Mouse (Mus musculus) myocyte (in vitro differentiated cells): ENCODE measurements around the gene Dffb. TPM values are rescaled to one million over a fixed set of nuclear protein-coding genes. Genes with fewer than 3 reads are reported as not detected.

Experiments
- H3K27me3 ChIP-seq: one replicate; pipeline ENCODE4 v1.6.1; 2011; ENCODE audit not compliant: control insufficient read depth, insufficient read depth, insufficient read length
- H3K36me3 ChIP-seq: one replicate; pipeline ENCODE4 v1.6.1; 2011; ENCODE audit not compliant: control insufficient read depth, insufficient read depth
- H3K4me2 ChIP-seq: one replicate; pipeline ENCODE4 v1.6.1; 2011; ENCODE audit warnings: low read depth, control low read depth
- H3K4me3 ChIP-seq: one replicate; pipeline ENCODE4 v1.5.1; 2011; ENCODE audit warnings: mild to moderate bottlenecking, control low read depth, moderate library complexity
- H3K79me2 ChIP-seq: one replicate; pipeline ENCODE4 v1.6.1; 2011; ENCODE audit not compliant: control insufficient read depth, insufficient read depth
- H3ac ChIP-seq: one replicate; pipeline ENCODE4 v1.6.1; 2011; ENCODE audit not compliant: control insufficient read depth, insufficient read length
- CEBPB ChIP-seq: IDR thresholded peaks from 2 replicates; pipeline ENCODE4 v1.6.1; 2011; ENCODE audit warnings: mild to moderate bottlenecking, moderate library complexity; ENCODE audit not compliant: poor library complexity, insufficient read depth, severe bottlenecking
- E2F4 ChIP-seq: IDR thresholded peaks from one replicate; pipeline ENCODE4 v1.6.1; 2011; ENCODE audit warnings: mild to moderate bottlenecking, control low read depth, moderate library complexity; ENCODE audit not compliant: insufficient read depth
- MAX ChIP-seq: IDR thresholded peaks from one replicate; pipeline ENCODE4 v1.6.1; 2011; ENCODE audit warnings: low read depth, mild to moderate bottlenecking, control low read depth
- MYOD1 ChIP-seq, 3 experiments: IDR thresholded peaks; one replicate each; pipeline ENCODE4 v1.6.1; 2011; ENCODE audit warnings: control low read depth in 2 of 3, low read depth in 2 of 3, mild to moderate bottlenecking in 2 of 3, moderate library complexity in 1 of 3; ENCODE audit not compliant: insufficient read length in 2 of 3, control insufficient read depth in 1 of 3
- MYOG ChIP-seq, 3 experiments: IDR thresholded peaks; one replicate each; pipeline ENCODE4 v1.6.1; 2011; ENCODE audit warnings: control low read depth in 2 of 3, low read depth in 2 of 3, mild to moderate bottlenecking in 2 of 3; ENCODE audit not compliant: insufficient read length in 2 of 3, control insufficient read depth in 1 of 3, insufficient read depth in 1 of 3
- POLR2A ChIP-seq: IDR thresholded peaks from one replicate; pipeline ENCODE4 v1.6.1; 2011; ENCODE audit warnings: low read depth, mild to moderate bottlenecking, control low read depth, moderate library complexity; ENCODE audit not compliant: insufficient read length
- POLR2AphosphoS2 ChIP-seq: IDR thresholded peaks from one replicate; pipeline ENCODE4 v1.6.1; 2011; ENCODE audit warnings: low read depth, control low read depth; ENCODE audit not compliant: insufficient read length
- REST ChIP-seq: IDR thresholded peaks from one replicate; pipeline ENCODE4 v1.6.1; 2011; ENCODE audit warnings: mild to moderate bottlenecking, control low read depth, moderate library complexity; ENCODE audit not compliant: insufficient read depth, insufficient read length
- SRF ChIP-seq: IDR thresholded peaks from one replicate; pipeline ENCODE4 v1.6.1; 2011; ENCODE audit warnings: low read depth; ENCODE audit not compliant: control insufficient read depth, insufficient read length
- TCF12 ChIP-seq: IDR thresholded peaks from one replicate; pipeline ENCODE4 v1.6.1; 2011; ENCODE audit warnings: mild to moderate bottlenecking, control low read depth; ENCODE audit not compliant: poor library complexity, insufficient read depth, severe bottlenecking
- TCF3 ChIP-seq: IDR thresholded peaks from one replicate; pipeline ENCODE4 v1.6.1; 2011; ENCODE audit warnings: low read depth, control low read depth; ENCODE audit not compliant: insufficient read length
- USF1 ChIP-seq: IDR thresholded peaks from one replicate; pipeline ENCODE4 v1.6.1; 2011; ENCODE audit warnings: low read depth, mild to moderate bottlenecking, control low read depth, moderate library complexity
- polyA plus RNA-seq: library from polyadenylated mRNA; unstranded; fragments of >200 nt; fragmentation: generic; extraction: Trizol; gene quantifications from one replicate; pipeline ENCODE4 v1.2.1, GENCODE M21; 2012; ENCODE audit warnings: missing spikeins

The Dffb gene
- polyA plus RNA-seq, 1 experiment = 2.5 TPM

DNA sequence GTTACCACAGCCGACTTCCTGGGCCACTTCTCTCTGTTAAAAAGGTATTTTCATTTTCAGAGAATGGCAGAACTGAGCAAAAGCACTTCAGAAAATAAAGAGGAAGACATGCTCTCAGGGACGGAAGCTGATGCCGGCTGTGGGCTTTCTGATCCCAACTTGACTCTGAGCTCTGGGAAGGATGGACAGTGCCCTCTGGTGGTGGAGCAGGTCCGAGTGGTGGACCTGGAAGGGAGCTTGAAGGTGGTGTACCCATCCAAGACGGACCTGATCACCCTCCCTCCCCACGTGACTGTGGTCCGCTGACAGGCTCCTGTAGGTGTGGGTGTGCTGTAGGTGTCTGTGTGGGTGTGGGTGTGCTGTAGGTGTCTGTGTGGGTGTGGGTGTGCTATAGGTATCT is 44.6 kb upstream of the Dffb start:
- no peak for TF ChIP-seq MYOD1 (IDR thresholded peaks at IDR 0.05; ENCODE audit: control insufficient read depth in 1 of 3, insufficient read length in 2 of 3, low read depth in 2 of 3)
- no peak for TF ChIP-seq POLR2A
- TF ChIP-seq POLR2AphosphoS2 = no peak
- no peak for TF ChIP-seq CEBPB
- TF ChIP-seq E2F4 = no peak
- no peak for TF ChIP-seq USF1
- TF ChIP-seq MYOG (IDR thresholded peaks at IDR 0.05; ENCODE audit: control insufficient read depth in 1 of 3, insufficient read depth in 1 of 3, insufficient read length in 2 of 3, low read depth in 2 of 3) = no peak
- TF ChIP-seq TCF3 = no peak
- TF ChIP-seq SRF = no peak
- no peak for TF ChIP-seq TCF12
- TF ChIP-seq REST = no peak
- no peak for TF ChIP-seq MAX
- Histone ChIP-seq H3K27me3 (no peaks in the 10 kb centered on the region), H3K4me3 (no peak overlapping the region), H3K79me2 (peaks cover 6% of the 10 kb centered on the region), H3K4me2 (no peak overlapping the region), H3K36me3 (peaks cover 14% of the 10 kb centered on the region), H3ac (no peak overlapping the region)

DNA sequence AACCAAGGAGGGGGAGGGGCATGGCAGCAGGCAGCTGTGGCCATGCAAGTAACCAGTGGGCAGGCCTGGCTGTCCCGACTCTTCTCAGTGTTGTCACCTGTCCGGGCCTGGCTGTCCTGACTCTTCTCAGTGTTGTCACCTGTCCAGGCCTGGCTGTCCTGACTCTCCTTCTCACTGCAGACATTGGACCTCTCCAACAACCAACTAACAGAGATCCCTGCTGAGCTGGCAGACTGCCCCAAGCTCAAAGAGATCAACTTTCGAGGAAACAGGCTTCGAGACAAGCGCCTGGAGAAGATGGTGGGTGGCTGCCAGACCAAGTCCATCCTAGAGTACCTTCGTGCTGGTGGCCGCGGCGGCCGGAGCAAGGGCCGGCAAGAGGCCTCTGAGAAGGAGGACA is 40.5 kb upstream of the Dffb start:
- no peak overlapping the region for H3ac ChIP-seq
- H3K79me2 ChIP-seq = peaks cover 32% of the 10 kb centered on the region
- no peak for TF ChIP-seq POLR2AphosphoS2
- no peak for TF ChIP-seq TCF12
- TF ChIP-seq MYOD1 (IDR thresholded peaks at IDR 0.05; ENCODE audit: control insufficient read depth in 1 of 3, insufficient read length in 2 of 3, low read depth in 2 of 3) = no peak
- no peak for TF ChIP-seq E2F4
- no peak for TF ChIP-seq MYOG (IDR thresholded peaks at IDR 0.05; ENCODE audit: control insufficient read depth in 1 of 3, insufficient read depth in 1 of 3, insufficient read length in 2 of 3, low read depth in 2 of 3)
- no peak for TF ChIP-seq MAX
- TF ChIP-seq REST = no peak
- TF ChIP-seq TCF3 = no peak
- TF ChIP-seq POLR2A = no peak
- TF ChIP-seq USF1 = no peak
- TF ChIP-seq SRF = no peak
- TF ChIP-seq CEBPB = no peak
- H3K4me2 ChIP-seq = no peak overlapping the region
- H3K36me3 ChIP-seq = peaks cover 14% of the 10 kb centered on the region
- no peak overlapping the region for H3K4me3 ChIP-seq
- H3K27me3 ChIP-seq = no peaks in the 10 kb centered on the region

DNA sequence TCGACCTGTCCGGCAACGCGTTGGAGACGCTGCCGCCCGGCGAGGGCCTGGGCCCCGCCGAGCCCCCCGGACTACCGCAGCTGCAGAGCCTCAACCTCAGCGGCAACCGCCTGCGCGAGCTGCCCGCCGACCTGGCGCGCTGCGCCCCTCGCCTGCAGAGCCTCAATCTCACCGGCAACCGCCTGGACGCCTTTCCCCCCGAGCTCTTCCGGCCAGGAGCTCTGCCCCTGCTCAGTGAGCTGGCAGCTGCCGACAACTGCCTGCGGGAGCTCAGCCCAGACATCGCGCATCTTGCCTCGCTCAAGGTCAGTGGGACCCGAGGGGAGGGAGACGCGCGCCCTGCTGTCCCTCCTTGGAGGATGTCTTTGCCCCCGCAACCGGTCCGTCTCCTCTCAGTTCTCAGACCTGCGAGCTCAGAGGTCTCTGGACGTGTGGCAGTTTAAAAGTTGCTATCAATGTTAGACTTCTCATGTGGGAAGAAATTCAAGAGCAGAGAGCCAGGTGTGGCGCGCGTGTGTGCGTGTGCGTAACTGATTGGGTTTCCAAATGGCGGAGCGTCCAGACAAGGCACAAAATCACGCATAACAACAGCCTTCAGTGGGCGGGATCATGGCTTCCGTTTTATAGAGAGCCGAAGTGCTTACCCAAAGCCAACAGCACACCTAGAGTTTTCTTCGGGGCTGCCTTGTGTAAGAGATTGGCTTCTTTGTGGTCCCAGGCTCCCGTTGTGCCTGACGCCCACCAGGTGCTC is 37.4 kb upstream of the Dffb start:
- Histone ChIP-seq H3K4me2 (peak overlapping the region; percentile 86), H3K27me3 (no peaks in the 10 kb centered on the region), H3ac (peak overlapping the region; percentile 81), H3K79me2 (peaks cover 32% of the 10 kb centered on the region), H3K36me3 (no peaks in the 10 kb centered on the region), H3K4me3 (peak overlapping the region; percentile 59)
- no peak for TF ChIP-seq TCF3
- peak in 2 of 3 experiments; percentile 23 to 39 for TF ChIP-seq MYOG (IDR thresholded peaks at IDR 0.05; ENCODE audit: control insufficient read depth in 1 of 3, insufficient read depth in 1 of 3, insufficient read length in 2 of 3, low read depth in 2 of 3)

DNA sequence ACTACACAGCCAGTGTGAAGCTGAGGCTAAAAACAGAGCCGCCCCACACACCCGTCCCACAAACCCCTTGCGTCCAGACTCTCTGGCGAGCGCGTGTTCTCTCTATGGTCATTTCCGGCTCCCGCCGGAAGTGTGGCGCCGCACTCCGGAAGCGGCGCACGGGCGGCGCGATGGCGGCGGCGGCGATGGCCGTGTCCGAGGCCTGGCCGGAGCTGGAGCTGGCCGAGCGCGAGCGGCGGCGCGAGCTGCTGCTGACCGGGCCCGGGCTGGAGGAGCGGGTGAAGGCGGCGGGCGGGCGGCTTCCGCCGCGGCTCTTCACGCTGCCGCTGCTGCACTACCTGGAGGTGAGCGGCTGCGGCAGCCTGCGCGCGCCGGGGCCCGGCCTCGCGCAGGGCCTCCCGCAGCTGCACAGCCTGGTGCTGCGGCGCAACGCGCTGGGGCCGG is 36.7 kb upstream of the Dffb start, which contains the start of gene Lrrc47:
Gene Lrrc47 (plus strand): TSS at position 86 of the 444 bp plus-strand sequence.
- peak within 1 kb of the TSS; percentile 97 for H3K4me2 ChIP-seq
- peak within 1 kb of the TSS; percentile 81 for H3ac ChIP-seq
- H3K4me3 ChIP-seq = peak within 1 kb of the TSS; percentile 59
- peaks cover 32% of the 10 kb centered on the region for H3K79me2 ChIP-seq
- TF ChIP-seq MYOD1 (IDR thresholded peaks at IDR 0.05; ENCODE audit: control insufficient read depth in 1 of 3, insufficient read length in 2 of 3, low read depth in 2 of 3) = no peak
- TF ChIP-seq MAX = no peak
- no peak for TF ChIP-seq CEBPB
- TF ChIP-seq POLR2AphosphoS2 = peak; percentile 18
- peak; percentile 80 for TF ChIP-seq POLR2A
- TF ChIP-seq E2F4 = no peak
- TF ChIP-seq SRF = peak; percentile 65
- no peak for TF ChIP-seq TCF12
- TF ChIP-seq USF1 = no peak
- no peak for TF ChIP-seq MYOG (IDR thresholded peaks at IDR 0.05; ENCODE audit: control insufficient read depth in 1 of 3, insufficient read depth in 1 of 3, insufficient read length in 2 of 3, low read depth in 2 of 3)
- TF ChIP-seq TCF3 = no peak
- no peak for TF ChIP-seq REST
- H3K36me3 ChIP-seq = no peaks in the 10 kb centered on the region
- no peaks in the 10 kb centered on the region for H3K27me3 ChIP-seq
